Mouse (Mus musculus): ENCODE data around the gene Acox2.

- TF ChIP-seq CTCF (IDR thresholded peaks at IDR 0.05; ENCODE audit: borderline replicate concordance, insufficient read depth, low read length) (no peak), POLR2A (IDR thresholded peaks at IDR 0.05; ENCODE audit: low read depth, low read length) (no peak)
These were observed 50.3 kb downstream of the Acox2 start for GRCm38 (mm10) chr14:8208876-8209275.

All from embryonic fibroblast, embryonic 13.5 days (primary cell).